Mouse (Mus musculus): Measurements from ENCODE around the gene Crhr1.
"Not testable (repeated sequence)": the region's sequence is repeated elsewhere in the genome, so short reads cannot be mapped to it uniquely, and the experiment has no call there.

The Crhr1 gene

DNA sequence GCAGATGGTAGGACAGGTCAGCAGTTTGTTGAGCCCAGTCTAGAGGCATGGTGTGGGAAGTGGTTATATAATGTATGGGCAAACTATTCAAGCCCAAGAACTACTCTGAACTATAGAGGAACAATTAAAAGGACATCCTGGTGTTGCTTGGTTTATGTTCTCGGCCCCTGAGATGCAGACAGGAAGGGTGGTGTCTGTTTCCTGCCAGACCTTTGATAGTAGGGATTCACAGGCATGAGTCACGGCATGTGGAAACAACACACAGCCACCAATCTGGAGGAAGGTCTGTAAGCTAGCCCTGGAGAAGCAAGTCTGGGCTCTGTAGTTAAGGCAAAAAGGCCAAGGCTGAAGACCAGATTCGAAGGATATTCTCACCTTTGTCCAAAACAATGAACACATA is 70.6 kb downstream of the Crhr1 start:
- DNase-seq = no peak

GRCm38 (mm10) chr11:104206573-104206972 is 73.9 kb downstream of the Crhr1 start:
- no peak for DNase-seq

DNA sequence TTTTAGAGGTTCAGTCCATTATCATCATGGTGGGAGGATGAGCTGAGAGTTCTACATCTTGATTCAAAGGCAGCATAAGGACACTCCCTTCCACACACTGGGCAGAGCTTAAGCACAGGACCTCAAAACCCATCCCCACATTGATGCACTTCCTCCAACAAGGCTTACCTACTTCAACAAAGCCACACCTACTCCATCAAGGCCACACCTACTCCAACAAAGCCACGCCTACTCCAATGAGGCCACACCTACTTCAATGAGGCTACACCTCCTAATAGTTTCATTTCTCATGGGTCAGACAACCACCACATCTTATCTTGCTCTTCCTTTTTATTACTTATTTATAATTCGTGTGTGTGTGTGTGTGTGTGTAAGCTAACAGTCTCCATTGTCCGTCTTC is 76.4 kb downstream of the Crhr1 start:
- no peak for DNase-seq

DNA sequence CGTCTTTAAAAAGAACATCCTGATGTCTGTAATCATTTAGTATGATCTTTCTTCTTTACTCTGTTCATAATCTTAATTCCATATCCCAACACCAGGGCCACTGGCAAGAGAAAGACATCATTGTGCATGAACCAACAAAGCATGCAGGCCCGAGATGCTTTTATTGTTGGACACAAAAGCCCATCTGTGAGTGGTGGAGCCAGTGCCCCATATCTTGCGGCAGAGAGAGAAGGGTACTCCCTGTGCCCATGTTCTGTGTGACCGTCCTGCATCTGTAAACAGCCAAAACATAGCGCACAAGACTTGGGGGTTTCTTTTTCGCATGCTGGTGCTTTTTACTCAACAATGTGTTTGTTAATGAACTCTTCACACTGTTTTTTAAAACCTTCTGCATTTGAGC is 78.6 kb downstream of the Crhr1 start:
- DNase-seq = no peak

DNA sequence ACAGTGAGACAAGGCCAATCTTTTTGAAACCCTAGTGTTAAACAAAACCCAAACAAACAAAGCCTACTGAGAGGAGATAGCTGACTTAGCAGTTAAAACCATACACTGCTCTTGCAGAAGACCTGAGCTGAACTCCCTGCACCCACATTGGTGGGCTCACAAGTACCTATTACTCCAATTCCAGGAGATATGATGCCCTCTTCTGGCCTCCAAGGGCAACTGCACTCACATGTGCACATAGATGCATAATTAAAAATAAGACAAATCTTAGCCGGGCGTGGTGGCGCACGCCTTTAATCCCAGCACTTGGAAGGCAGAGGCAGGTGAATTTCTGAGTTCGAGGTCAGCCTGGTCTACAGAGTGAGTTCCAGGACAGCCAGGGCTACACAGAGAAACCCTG is 81.5 kb downstream of the Crhr1 start:
- DNase-seq = not testable (repeated sequence)

GRCm38 (mm10) chr11:104218075-104218474 is 85.4 kb downstream of the Crhr1 start:
- no peak for DNase-seq

GRCm38 (mm10) chr11:104220291-104220690 is 87.6 kb downstream of the Crhr1 start:
- no peak for DNase-seq

DNA sequence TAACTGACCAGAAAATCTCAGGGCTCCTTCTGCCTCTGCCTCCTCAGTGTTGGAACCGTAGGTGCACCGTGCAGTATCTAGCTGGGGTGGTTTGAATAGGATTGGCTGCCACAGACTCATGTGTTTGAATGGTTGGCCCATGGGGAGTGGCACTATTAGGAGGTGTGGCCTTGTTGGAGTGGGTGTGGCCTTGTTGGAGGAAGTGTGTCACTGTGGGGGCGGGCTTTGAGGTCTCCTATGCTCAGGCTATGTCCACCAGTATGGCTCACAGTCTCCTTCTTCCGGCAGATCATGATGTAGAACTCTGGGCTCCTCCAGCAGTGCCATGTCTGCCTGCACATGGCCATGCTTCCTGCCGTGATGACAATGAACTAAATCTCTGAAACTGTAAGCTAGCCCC is 89.1 kb downstream of the Crhr1 start:
- DNase-seq = no peak

DNA sequence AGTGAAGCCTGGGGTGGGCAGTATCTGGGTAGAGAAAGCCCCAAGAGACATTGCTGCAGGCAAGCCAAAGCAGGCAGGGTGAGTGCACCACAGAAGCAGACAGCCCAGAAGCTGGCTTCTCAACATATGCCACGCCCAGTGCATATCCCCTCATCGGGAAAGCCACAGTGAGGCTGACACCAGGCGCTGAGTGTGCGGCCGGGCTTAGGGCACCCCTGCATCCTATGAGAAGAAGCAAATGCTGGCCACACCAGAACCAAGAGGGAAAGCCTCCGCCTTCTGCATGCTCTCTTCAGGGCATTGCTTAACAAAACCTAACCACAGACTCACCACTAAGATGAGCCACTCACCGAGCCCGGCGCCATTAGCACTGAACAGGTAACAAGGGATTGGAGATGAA is 90.6 kb downstream of the Crhr1 start:
- no peak for DNase-seq
